Mouse (Mus musculus) bone marrow macrophage, adult 2 months (primary cell): Measurements from ENCODE around the gene Bahcc1. TPM values are rescaled to one million over a fixed set of nuclear protein-coding genes. Genes with fewer than 3 reads are reported as not detected.

ENCODE experiments used
- H3K27ac ChIP-seq: 2 replicates; pipeline ENCODE4 v1.5.1; 2012; ENCODE audit warnings: low read depth, low read length; ENCODE audit not compliant: insufficient read depth
- H3K4me1 ChIP-seq: 2 replicates; pipeline ENCODE4 v1.6.1; 2012; ENCODE audit warnings: low read length; ENCODE audit not compliant: control insufficient read depth, insufficient read depth
- H3K4me3 ChIP-seq: 2 replicates; pipeline ENCODE4 v1.5.1; 2012; ENCODE audit warnings: mild to moderate bottlenecking, low read length, moderate library complexity; ENCODE audit not compliant: insufficient read depth
- CTCF ChIP-seq: IDR thresholded peaks from 2 replicates; pipeline ENCODE4 v1.5.1; 2012; ENCODE audit warnings: low read depth, mild to moderate bottlenecking, low read length, moderate library complexity
- POLR2A ChIP-seq: IDR thresholded peaks from 2 replicates; pipeline ENCODE4 v1.6.1; 2012; ENCODE audit warnings: mild to moderate bottlenecking, low read depth, low read length, borderline replicate concordance
- polyA plus RNA-seq: library from polyadenylated mRNA; stranded (reverse); fragments of >200 nt; gene quantifications from 2 replicates; pipeline ENCODE4 v1.2.4, GENCODE M21; 2012; ENCODE audit not compliant: missing spikeins, insufficient read depth, insufficient read length

Bahcc1 gene
- polyA plus RNA-seq, 1 experiment: 5.2 TPM

GRCm38 (mm10) chr11:120223586-120224487 is 8.9 kb upstream of the Bahcc1 start:
- Histone ChIP-seq H3K4me1 (peaks cover 10% of the 10 kb centered on the region), H3K4me3 (no peak overlapping the region), H3K27ac (no peak overlapping the region)
- no peak for TF ChIP-seq CTCF
- TF ChIP-seq POLR2A: no peak

- Histone ChIP-seq H3K4me3 (no peak overlapping the region), H3K27ac (no peak overlapping the region), H3K4me1 (peaks cover 11% of the 10 kb centered on the region)
- TF ChIP-seq POLR2A (no peak), CTCF (no peak)
Observed at GRCm38 (mm10) chr11:120224488-120225255, 8.1 kb upstream of the Bahcc1 start.

- peaks cover 11% of the 10 kb centered on the region for H3K4me1 ChIP-seq
- no peak overlapping the region for H3K4me3 ChIP-seq
- no peak overlapping the region for H3K27ac ChIP-seq
- no peak for TF ChIP-seq POLR2A
- no peak for TF ChIP-seq CTCF
Observed at GRCm38 (mm10) chr11:120225256-120226195, 7.2 kb upstream of the Bahcc1 start.

GRCm38 (mm10) chr11:120226421-120227280 is 6.1 kb upstream of the Bahcc1 start:
- TF ChIP-seq CTCF (no peak), POLR2A (no peak)
- H3K4me3 ChIP-seq: no peak overlapping the region
- no peak overlapping the region for H3K27ac ChIP-seq
- peaks cover 11% of the 10 kb centered on the region for H3K4me1 ChIP-seq

GRCm38 (mm10) chr11:120227571-120228051 is 5.1 kb upstream of the Bahcc1 start:
- Histone ChIP-seq H3K4me1 (peaks cover 15% of the 10 kb centered on the region), H3K4me3 (no peak overlapping the region), H3K27ac (no peak overlapping the region)
- TF ChIP-seq POLR2A (no peak), CTCF (no peak)

- Histone ChIP-seq H3K4me1 (peaks cover 15% of the 10 kb centered on the region), H3K4me3 (no peak overlapping the region), H3K27ac (no peak overlapping the region)
- TF ChIP-seq POLR2A (no peak), CTCF (no peak)
Observed at GRCm38 (mm10) chr11:120228116-120228890, 4.4 kb upstream of the Bahcc1 start.

GRCm38 (mm10) chr11:120228911-120229437 is 3.8 kb upstream of the Bahcc1 start:
- H3K4me1 ChIP-seq: peaks cover 15% of the 10 kb centered on the region
- H3K27ac ChIP-seq: peak overlapping the region; percentile 96
- H3K4me3 ChIP-seq: peak overlapping the region; percentile 89; the same call in 1 of the 2 replicates
- no peak for TF ChIP-seq CTCF
- TF ChIP-seq POLR2A: no peak
